Mouse (Mus musculus): ENCODE results near the gene Pdcl2.

Pdcl2 gene

DNA sequence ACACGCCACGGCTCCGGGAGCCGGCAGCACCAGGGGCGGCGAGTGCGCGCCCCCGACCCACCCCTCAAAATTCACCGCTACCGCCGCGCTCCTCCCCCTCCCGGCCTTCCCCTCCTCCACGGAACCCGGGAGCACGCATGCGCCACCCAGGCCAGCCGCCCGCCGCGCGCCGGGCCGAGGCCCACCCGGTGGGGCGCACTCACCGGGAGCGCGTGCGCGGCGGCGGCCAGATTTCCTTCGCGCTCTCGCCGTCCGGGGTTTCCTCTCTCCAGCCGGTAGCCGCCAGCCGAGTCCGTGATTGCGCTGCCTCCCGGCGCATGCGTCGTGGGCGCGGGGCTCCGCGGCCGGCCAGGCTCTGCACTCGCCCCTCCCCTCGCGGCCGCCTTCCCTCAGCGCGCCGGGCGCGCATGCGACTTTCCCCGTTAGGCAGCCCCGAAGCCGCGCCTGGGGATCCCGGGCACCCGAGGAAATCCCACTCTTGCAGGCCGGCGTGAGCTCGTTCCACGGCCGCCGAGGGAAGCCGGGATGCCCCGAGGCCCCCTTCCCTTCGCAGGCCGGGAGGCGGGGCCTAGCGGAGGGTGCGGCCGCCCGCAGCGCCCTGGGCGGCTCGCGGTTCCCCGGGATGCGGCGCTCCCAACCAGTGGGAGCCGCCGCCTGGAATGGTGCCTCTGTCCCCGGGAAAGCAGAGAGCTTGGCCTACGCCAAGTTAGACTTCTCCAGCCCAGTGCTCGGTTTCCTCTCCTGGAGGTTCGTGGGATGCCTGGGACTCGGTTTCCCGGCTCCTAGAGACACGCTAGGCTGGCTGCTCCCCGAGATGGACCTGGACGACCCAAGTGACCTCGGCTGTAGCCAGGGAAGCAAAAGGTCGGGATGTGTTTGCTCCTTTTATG lies 26.3 kb downstream of the Pdcl2 start, which contains the start of gene Clock:
Clock (minus strand) TSS at position 341 of the 890 bp plus-strand sequence.
- in situ Hi-C loops (cut with MboI; ENCODE audit: unreplicated experiment in 2 of 2) = loop anchor here (5.0 kb wide), 2 partner anchors 162 to 167 kb away; partner anchors contain the start of gene Srd5a3 (in 1 of the 2)

DNA sequence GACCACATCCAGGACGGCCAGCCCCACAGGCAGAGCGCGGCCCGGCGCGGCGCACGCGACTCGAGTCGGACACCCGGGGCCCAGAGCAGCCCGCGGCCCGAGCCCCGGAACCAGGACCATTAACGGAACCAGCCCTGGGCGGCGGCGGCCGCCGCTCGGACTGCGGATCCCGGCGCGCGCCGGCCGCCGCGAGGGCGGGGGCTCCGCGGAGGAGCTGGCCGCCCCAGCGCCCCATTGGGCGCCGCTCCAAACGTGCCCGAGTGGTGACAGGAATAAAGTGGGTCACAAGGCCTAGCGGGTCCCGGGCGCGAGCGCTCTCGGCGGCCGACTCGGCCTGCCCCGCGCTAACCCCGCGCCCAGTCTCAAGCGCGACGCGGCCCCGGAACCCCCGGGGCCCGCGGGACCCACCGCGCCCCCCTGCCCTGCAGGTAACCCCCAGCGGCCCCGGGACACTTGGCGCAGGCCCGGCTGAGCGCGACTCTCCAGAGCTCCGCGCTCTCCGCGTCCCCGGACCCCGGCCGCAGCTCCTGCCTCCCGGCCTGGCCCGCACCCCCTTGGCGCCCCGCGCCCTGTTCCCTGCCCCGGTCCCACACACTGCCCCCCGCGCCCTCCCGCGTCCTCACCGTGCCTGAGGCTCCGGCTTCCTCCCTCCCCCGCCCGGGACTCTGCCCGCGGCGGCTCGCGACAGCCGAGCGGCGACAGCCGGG lies 27.1 kb downstream of the Pdcl2 start:
- in situ Hi-C loops (cut with MboI; ENCODE audit: unreplicated experiment in 2 of 2) = no loop called here

DNA sequence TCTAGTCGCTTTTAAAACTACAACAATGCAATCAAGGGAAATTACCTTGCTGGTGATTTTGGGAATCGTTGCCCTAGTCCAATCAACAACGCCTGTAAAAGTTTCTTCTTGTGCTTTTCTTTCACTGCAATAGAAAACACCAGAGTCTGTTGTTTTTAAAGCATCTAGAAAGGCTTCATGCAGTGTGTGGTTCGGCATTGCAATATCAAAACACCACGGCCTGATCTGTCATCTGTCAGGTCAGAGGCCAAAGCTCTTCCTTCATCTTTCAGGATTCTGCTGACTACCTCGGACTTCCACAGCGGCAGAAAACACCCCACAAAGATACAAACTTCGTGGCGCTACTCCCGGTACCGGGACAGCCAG lies 27.6 kb downstream of the Pdcl2 start:
- in situ Hi-C loops (cut with MboI; ENCODE audit: unreplicated experiment in 2 of 2) = no loop called here

DNA sequence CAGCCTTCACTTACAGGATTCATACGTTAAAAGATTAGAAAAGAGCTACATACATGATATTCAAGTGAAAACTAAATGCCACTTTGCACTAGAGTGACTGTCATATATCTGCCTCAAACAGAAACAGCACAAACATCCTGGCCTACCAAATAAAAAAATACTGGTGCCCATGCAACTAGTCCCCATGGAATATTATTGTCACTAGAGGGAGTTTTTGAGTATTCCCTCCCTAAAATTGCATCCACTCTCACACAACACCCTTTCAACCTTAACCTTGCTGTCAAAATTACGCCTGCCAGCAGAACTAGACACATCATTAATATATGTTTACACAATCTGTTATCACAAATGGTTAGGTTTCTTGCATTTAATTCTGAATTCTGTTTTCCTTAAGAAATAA lies 28.9 kb downstream of the Pdcl2 start:
- in situ Hi-C loops (cut with MboI; ENCODE audit: unreplicated experiment in 2 of 2) = no loop called here

DNA sequence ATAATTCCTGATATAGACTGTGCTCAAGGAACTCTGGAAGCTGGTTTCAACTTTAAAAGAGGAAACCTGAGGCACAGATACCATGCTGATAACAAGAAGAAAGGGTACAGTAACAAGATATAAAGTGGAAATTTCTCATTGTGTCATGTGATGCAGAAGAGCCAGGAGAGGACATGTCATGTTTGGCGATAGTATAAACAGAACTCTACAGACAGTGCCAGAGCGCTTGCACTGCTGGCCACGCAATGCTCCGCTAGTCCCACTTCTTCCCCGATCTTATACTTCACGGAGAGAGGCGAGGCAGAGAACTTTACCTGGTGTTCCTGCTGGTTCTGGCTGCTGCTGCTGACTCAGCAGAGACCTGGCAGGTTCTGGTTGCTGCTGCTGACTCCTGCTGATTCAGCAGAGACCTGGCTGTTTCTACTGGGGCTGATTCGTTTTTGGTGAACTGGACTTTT lies 41.7 kb downstream of the Pdcl2 start:
- in situ Hi-C loops (cut with MboI; ENCODE audit: unreplicated experiment in 2 of 2) = no loop called here

DNA sequence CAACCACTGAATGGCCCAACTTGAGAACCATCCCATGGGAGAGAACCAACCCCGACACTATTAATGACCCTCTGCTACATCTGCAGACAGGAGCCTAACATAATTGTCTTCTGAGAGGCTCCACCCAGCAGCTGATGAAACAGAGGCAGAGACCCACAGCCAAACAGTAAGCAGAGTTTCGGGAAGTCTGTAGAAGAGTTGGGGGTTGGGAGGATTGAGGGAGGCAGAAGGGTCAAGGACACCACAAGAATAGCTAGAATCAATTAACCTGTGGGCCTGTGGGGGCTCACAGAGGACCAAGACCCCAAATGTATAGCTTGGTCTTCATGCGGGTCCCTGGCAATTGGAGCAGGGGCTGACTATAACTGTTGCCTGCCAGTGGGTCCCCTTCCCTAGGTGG lies 42.7 kb downstream of the Pdcl2 start:
- in situ Hi-C loops (cut with MboI; ENCODE audit: unreplicated experiment in 2 of 2) = no loop called here

DNA sequence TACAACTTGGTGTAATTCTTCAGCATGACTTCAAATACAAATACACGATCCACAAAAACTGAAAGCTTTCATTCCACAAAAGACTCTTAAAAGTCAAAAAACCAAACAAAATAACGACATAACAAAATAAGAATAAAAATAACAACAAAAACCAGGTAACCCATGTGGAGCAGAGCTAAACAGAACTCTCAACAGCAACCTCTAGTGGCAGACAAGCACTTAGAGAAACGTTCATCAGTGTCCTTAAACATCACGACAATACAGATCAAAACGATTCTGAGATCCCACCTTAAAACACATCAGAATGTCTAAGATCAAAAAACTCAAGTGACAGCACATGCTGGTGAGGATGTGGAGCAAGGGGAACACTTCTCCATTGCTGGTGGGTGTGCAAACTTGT lies 43.9 kb downstream of the Pdcl2 start:
- in situ Hi-C loops (cut with MboI; ENCODE audit: unreplicated experiment in 2 of 2) = no loop called here

DNA sequence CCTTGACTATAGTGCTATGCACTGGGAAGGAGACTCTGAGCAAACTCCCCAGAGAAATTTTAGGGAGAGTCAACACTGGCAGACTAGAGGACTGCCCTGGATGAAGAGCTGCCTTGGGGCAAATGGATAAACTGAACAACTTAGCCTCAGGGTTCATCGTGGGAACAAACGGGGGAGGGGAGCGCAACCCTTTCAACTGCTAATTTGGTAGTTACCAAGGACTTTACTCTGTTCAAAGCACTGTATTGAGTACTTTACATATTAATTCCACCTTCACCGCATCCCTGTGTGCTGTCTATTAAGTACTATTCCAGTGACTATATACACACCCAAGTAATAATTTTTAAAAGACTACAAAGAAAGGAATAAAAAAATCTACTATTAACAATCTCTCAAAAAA lies 45.3 kb downstream of the Pdcl2 start:
- in situ Hi-C loops (cut with MboI; ENCODE audit: unreplicated experiment in 2 of 2) = no loop called here

DNA sequence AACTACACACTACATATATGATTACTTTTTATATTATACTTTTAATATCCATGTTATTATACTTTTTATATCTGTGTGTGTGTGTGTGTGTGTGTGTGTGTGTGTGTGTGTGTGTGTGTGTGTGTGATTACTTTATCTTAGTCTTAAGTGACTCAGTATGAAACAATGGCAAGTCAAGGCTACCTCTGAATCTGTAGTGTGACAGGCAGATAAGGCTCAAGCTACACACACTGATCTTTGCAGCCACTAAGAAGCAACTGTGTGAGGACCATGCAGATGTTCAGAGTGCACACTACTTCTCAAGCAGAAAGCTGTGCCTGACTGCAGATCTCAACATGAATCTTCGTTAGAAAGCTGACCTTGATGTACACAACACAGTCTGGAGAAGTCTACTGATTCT lies 47.1 kb downstream of the Pdcl2 start:
- in situ Hi-C loops (cut with MboI; ENCODE audit: unreplicated experiment in 2 of 2) = no loop called here

DNA sequence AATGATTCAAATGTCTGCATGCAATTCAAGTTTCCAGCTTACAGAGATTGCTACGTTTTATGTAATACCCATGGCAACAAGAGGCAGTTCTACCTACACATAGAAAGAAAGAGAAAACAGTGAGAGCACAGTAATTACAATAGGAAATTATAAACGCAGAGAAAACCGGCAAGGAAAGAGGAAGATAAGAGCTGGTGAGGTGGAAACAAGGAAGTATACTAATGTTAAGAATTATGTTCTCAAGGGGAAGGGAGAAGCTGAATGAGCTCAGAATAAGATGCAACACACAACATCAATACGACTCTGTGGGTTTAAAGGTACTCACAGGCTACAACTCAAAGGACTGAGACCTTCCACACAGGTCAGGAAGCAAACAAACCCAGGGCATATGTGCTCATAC lies 56.0 kb downstream of the Pdcl2 start:
- in situ Hi-C loops (cut with MboI; ENCODE audit: unreplicated experiment in 2 of 2) = no loop called here
